Mouse (Mus musculus): Measurements from ENCODE around the gene Clptm1l.

The Clptm1l gene

GRCm38 (mm10) chr13:73603522-73604155 is at the start of gene Clptm1l:
Gene Clptm1l, plus strand, starts transcription at chr13:73604006.
- peak; percentile 97 for DNase-seq

DNA sequence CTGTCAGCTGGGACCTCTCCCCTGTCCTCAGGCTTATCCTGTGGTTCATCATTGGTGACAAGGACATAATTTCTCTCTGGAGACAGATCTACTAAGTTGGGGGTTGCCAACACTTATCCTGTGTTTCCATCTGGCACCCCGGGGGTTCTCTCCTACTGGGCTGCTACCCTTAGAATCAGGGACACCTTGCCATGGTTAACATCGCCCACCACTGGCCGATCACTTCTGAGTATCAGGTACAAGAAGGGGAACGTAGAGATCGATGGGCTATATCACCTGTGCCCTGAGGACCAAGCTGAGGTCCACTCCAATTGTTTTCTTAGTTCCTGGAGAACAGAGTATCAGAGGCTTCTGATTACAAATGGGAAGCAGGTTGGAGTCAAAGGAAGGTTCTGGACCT is 39.6 kb upstream of the Clptm1l start:
- no peak for DNase-seq

GRCm38 (mm10) chr13:73575051-73575450 is 28.8 kb upstream of the Clptm1l start:
- no peak for DNase-seq

GRCm38 (mm10) chr13:73577277-73577676 is 26.5 kb upstream of the Clptm1l start:
- DNase-seq, result no peak

DNA sequence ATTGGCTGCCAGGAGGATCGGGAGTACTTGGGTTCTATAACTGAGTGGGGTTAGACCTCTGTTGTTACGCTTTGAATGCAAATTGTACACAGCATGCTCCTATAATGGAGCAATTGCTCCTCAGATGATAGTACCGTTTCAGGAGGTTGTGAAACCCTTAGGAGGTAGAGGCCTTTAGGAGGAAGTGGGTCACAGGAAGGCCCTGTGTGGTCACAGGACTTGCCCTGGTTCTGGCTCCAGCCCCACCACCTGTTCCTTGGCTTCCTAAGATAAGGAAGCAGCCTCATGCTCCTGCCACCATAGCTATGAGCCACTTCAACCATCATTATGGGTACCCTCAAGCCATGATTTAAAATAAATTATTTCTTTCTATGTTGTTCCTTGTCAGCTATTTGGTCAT is 12.3 kb upstream of the Clptm1l start:
- no peak for DNase-seq

DNA sequence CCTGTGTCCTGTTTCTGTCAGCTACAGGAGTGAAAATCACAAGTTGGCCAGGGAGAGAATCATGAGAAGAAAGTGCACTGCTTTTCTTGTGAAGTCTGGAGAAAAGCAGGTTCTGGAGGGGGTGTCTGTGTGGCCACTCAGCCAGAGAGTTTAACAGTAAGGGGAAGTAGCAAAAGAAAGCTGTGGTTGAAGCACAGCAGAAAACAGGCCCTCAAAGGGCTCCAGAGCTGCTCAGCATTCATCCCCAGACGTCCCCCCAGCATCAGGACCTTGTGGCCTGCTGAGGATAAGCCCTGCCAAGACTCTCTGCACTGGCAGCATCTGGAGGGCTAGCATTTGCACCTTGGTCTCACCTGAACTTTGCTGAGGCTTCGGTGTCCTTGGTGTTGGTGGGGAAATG is 11.3 kb upstream of the Clptm1l start:
- DNase-seq, result no peak

GRCm38 (mm10) chr13:73596276-73596675 is 7.5 kb upstream of the Clptm1l start:
- DNase-seq, result no peak

- DNase-seq, result no peak
Observed at GRCm38 (mm10) chr13:73600217-73600616, 3.6 kb upstream of the Clptm1l start.

DNA sequence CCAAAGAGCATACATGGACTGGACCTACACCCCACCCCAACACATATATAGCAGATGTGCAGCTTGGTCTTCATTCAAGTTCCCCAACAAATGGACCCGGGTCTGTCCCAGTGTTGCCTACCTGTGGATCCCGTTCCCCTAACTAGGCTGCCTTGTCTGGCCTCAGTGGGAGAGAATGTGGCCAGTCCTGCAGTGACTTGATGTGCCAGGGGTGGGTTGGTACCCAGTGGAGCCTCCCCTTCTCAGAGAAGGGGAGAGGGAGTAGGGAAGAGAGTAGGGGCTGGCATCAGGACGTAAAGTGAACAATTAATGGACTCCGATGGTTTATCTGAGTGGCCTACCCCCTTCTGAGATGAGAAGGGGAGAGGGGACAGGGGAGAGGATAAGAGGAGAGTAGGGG is 760 bp upstream of the Clptm1l start:
- no peak for DNase-seq

- DNase-seq, result no peak
Observed at GRCm38 (mm10) chr13:73604156-73604957, 551 bp downstream of the Clptm1l start.

GRCm38 (mm10) chr13:73618406-73618805 is 14.6 kb downstream of the Clptm1l start:
- DNase-seq, result no peak

GRCm38 (mm10) chr13:73620637-73621036 is 16.8 kb downstream of the Clptm1l start:
- DNase-seq, result no peak

DNA sequence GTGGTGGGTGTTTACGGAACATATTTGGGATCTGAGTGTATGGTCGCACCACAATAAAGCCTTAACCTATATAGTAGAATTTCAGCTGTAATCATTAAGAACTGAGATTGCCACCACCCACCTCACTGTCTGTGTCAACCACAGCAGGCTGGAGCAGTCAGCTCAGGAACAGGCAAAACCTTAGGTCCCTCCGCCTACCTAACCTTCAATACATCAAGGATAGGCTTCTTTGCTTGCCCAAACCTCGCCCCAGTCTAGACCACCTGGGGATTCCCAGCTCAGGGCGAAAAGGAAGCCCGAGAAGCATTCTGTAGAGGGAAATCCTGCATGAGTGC is 22.6 kb downstream of the Clptm1l start:
- no peak for DNase-seq

DNA sequence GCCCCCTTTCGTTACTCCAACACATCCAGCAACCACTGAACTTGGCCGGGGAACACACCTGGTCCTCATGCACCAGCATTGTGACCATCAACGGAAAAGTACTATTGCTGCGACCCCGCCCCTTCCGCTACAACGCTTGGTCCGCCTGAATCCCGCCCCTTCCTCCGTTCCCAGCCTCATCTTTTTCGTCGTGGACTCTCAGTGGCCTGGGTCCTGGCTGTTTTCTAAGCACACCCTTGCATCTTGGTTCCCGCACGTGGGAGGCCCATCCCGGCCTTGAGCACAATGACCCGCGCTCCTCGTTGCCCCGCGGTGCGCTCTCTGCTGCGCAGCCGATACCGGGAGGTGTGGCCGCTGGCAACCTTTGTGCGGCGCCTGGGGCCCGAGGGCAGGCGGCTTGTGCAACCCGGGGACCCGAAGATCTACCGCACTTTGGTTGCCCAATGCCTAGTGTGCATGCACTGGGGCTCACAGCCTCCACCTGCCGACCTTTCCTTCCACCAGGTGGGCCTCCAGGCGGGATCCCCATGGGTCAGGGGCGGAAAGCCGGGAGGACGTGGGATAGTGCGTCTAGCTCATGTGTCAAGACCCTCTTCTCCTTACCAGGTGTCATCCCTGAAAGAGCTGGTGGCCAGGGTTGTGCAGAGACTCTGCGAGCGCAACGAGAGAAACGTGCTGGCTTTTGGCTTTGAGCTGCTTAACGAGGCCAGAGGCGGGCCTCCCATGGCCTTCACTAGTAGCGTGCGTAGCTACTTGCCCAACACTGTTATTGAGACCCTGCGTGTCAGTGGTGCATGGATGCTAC is 23.1 kb downstream of the Clptm1l start, which contains the start of gene Tert:
Gene Tert, plus strand, starts transcription at position 167 of the 805 bp plus-strand sequence.
- DNase-seq, result peak; percentile 65

DNA sequence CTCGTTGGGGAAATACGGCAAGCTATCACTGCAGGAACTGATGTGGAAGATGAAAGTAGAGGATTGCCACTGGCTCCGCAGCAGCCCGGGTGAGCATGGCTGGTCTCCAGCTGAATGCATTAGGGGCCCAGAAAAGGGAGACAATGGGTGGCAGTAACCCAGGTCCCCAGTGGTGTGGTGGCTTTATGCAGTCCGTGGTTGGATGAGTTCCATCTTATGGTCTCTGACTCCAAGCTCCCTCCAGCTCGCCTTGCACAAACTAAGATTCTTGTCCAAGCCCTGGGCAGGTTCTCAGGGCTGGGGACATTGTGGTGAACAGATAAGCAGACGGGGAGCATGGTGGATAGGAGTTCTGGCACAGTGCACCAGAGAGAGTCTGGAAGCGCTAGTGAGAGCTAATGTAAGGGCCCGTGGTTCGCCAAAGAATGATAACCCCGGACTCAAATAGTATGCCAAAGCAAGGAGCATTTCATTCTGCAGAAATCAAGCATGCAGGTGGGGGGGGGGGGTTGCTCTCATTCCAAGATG is 24.8 kb downstream of the Clptm1l start:
- DNase-seq, result no peak

DNA sequence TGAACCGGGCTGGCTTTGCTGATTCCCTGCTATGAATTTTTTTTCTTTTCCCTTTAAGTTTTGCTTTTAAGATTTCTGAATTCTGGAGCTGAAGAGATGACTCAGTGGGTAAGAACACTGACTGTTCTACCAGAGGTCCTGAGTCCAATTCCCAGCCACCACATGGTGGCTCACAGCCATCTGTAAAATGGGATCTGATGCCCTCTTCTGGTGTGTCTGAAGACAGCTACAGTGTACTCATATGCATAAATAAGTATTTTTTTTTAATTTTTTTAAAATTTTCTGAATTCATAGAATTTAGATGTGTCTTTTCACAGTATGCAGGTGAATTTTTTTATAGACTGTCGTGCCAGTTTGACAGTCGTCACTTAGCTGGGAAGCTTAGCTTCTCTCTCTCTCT is 28.0 kb downstream of the Clptm1l start:
- no peak for DNase-seq

DNA sequence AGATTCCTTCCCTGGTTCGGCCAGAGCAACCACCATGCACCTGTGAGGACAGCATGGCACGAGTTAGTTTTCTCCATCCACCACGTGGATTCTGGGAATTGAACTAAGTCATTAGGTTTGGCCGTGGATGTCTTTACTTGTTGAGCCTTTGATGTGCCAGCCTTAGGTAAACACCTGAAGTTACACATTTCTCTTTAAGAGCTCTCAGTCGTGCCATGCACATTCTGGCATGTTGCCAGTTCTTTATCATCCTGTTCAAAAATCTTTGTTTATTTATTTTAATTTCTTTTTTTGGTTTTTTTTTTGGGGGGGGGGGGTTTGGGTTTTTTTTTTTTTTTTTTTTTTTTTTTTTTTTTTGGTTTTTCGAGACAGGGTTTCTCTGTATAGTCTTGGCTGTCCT is 34.0 kb downstream of the Clptm1l start:
- DNase-seq, result no peak

DNA sequence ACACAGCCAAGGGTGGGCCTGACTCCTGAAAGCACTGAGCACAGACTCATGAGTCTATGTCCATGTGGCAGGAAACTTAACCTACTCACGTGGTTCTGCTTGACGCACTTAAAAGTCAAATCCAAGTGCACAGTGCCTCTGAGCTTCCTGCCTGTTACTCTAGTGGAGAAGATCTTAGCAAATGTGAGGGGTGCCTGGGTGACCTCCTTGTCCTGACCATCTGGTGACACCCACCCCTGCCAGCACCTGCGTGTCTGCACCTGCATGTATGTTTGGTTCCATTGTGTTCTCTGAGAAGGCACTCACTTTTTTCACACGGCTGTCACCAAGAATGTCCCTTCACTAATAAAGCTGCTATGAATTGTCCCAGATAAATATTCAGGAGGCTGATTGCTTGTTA is 37.5 kb downstream of the Clptm1l start:
- DNase-seq, result no peak

- peak; percentile 56 for DNase-seq
Observed at GRCm38 (mm10) chr13:73646397-73647087, 42.7 kb downstream of the Clptm1l start.

DNA sequence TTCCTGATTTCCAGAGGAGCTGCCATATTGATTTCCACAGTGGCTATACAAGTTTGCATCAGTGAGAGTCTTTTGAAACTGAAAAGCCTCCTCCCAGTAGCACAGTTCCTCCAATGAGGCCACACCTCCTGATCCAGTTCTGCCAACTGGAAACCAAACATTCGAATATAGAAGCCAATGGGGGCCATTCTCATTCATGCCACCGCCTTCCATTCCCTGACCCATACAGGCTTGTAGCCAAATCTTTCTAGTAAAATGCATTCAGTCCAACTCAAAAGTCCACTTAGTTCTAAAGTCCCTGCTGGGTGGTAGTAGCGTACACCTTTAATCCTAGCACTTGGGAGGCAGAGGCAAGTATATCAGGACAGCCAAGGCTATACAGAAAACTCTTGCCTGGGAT is 49.5 kb downstream of the Clptm1l start:
- no peak for DNase-seq

DNA sequence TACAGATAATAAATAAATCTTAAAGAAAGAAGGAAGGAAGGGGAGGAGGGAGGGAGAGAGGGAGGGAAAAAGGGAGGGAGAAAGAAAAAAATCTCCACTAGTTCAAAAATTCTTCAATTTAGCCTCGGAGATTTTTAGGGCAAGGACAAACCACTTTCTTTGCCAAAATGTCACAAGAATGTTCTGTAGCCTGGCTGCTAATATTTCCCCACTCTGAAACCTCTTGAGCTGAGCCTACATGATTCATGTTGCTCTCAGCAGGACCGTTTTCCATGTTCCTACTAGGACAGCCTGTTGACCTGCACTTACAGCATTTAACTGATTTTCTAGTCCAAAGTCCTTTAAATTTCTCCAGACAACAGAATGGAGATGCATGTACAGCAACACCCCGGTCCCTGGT is 51.2 kb downstream of the Clptm1l start:
- no peak for DNase-seq

- DNase-seq, result no peak
Observed at GRCm38 (mm10) chr13:73658953-73659352, 55.1 kb downstream of the Clptm1l start.

GRCm38 (mm10) chr13:73660163-73660695 is 56.4 kb downstream of the Clptm1l start:
- DNase-seq, result no peak
